Mouse (Mus musculus) heart, adult 18-20 months (tissue): Measurements from ENCODE around the gene Slc29a2. TPM values are rescaled to one million over a fixed set of nuclear protein-coding genes. Genes with fewer than 3 reads are reported as not detected.

Source experiments
- DNase-seq, 2 experiments: peaks; one replicate each; pipeline ENCODE4 v3.0.0; 2021 to 2022; ENCODE audit warnings: mixed read lengths in 1 of 2
- total RNA-seq, 2 experiments: library from RNA; stranded (reverse); gene quantifications; 2 replicates each; pipeline ENCODE4 v1.2.3; 2021

The Slc29a2 gene
- total RNA-seq, 2 experiments from 2014 or later: 6.9 to 8.8 TPM

GRCm38 (mm10) chr19:5058801-5059771, 35.4 kb downstream of the Slc29a2 start:
- peak in 1 of 2 experiments; percentile 37 for DNase-seq

- peak; percentile 61 to 64 for DNase-seq
Observed at GRCm38 (mm10) chr19:5060365-5061330, 37.0 kb downstream of the Slc29a2 start.

GRCm38 (mm10) chr19:5062041-5062440, 38.4 kb downstream of the Slc29a2 start:
- no peak for DNase-seq

- peak; percentile 63 to 69 for DNase-seq
Observed at GRCm38 (mm10) chr19:5062446-5062845, 38.8 kb downstream of the Slc29a2 start.

GRCm38 (mm10) chr19:5065104-5065503, 41.4 kb downstream of the Slc29a2 start:
- peak in 1 of 2 experiments; percentile 51 for DNase-seq

- DNase-seq: no peak
Observed at GRCm38 (mm10) chr19:5067040-5067799, 43.6 kb downstream of the Slc29a2 start.

GRCm38 (mm10) chr19:5067867-5068569, 44.4 kb downstream of the Slc29a2 start, which contains the start of gene Cd248:
TSS of gene Cd248 (plus strand) at chr19:5068078.
- peak; percentile 79 to 86 for DNase-seq

GRCm38 (mm10) chr19:5068570-5069234, 45.0 kb downstream of the Slc29a2 start:
- no peak for DNase-seq

GRCm38 (mm10) chr19:5069486-5069885, 45.8 kb downstream of the Slc29a2 start:
- DNase-seq: no peak

GRCm38 (mm10) chr19:5069978-5070377, 46.3 kb downstream of the Slc29a2 start:
- DNase-seq: no peak

- DNase-seq: no peak
Observed at GRCm38 (mm10) chr19:5071077-5071476, 47.4 kb downstream of the Slc29a2 start.

- peak; percentile 85 to 87 for DNase-seq
Observed at GRCm38 (mm10) chr19:5071545-5072369, 48.1 kb downstream of the Slc29a2 start.

- DNase-seq: peak in 1 of 2 experiments; percentile 44
Observed at GRCm38 (mm10) chr19:5072389-5073019, 48.8 kb downstream of the Slc29a2 start.

- DNase-seq: peak in 1 of 2 experiments; percentile 85
Observed at GRCm38 (mm10) chr19:5073028-5073427, 49.4 kb downstream of the Slc29a2 start.

GRCm38 (mm10) chr19:5073518-5073917, 49.9 kb downstream of the Slc29a2 start:
- no peak for DNase-seq

- no peak for DNase-seq
Observed at GRCm38 (mm10) chr19:5079279-5079678, 55.6 kb downstream of the Slc29a2 start.
